Mouse (Mus musculus): Measurements from ENCODE around the gene Polr1d.

Polr1d gene

DNA sequence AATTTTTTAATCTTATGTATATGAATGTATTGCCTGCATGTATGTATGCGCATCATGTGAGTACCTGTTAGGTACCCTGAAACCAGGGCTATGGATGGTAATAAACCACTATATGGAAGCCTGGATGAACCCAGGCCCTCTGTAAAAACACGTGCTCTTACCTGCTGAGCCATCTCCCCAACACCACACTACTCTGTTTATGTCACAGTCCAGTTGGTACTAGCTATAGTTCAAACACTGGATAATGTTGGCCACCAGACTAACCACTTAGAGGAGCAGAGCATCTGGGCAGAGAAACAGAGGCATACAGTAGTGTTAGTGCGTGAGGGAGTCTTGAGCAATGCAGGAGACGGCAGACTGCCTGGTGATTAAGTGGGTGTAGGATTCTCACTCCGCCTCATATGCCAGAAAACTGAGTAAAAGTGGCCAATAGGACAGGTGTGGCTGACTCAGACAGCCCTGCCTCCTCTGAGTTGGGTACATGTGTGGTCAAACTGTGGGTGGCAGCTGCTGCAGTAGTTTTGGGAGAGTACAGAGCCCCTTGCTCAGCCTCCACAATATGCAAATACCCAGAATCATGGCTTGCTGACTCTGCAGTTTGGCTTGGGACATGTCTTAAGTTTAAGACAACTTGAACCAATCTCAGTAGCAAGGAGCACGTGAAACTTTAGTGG, 21.1 kb upstream of the Polr1d start:
- DNase-seq (ENCODE audit: extremely low spot score), result no peak

DNA sequence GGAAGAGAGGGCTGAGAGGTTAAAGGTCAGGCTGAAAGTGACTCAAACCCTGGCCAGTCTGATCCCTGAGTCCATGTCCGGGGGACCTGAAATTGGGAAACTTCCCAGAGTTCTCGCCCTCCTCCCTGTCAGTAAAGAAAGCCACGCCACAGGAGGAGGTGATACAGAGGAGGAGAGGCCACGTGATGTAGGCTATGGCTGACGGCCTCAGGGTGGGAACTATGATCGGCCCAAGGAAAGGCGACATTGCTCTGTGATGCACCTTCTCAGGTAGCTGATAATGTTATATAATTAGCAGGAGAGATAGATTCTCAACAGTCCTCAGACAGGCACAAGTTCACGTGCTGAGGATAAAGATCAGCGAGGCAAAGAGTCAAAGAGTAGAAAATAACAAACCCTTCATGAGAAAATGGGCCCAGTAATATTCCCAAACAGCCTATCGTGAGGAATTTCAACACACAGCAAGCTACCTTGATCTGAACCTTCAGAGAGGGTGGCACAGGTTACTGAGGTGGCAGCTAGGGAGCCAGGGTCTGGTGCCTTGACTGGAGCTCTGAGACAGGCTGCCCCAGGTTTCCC, 20.0 kb upstream of the Polr1d start:
- DNase-seq (ENCODE audit: extremely low spot score), result no peak

- DNase-seq (ENCODE audit: extremely low spot score), result no peak
Measured at GRCm38 (mm10) chr5:147057626-147058414, 19.0 kb upstream of the Polr1d start.

GRCm38 (mm10) chr5:147058661-147059060, 18.2 kb upstream of the Polr1d start:
- DNase-seq (ENCODE audit: extremely low spot score), result no peak

DNA sequence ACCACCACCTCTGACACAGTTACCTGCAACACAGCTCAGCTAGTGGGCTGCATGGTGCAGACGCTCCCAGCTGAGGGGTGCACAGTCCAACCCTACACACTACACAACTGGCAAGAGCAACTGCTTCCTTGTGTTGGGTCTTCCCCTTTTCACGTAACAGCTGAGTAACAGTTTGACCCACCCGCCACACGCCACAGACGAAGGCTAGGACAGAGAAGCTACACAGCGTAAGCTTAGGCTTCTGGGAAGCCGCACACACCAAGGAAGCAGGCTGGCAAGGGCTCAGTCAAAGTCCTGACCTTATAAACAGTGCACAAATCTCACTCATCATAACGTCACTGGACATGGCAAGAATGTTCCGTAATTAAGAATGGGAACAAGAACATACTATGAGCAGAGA, 17.5 kb upstream of the Polr1d start:
- DNase-seq (ENCODE audit: extremely low spot score), result no peak

GRCm38 (mm10) chr5:147060024-147060423, 16.8 kb upstream of the Polr1d start:
- DNase-seq (ENCODE audit: extremely low spot score), result no peak

DNA sequence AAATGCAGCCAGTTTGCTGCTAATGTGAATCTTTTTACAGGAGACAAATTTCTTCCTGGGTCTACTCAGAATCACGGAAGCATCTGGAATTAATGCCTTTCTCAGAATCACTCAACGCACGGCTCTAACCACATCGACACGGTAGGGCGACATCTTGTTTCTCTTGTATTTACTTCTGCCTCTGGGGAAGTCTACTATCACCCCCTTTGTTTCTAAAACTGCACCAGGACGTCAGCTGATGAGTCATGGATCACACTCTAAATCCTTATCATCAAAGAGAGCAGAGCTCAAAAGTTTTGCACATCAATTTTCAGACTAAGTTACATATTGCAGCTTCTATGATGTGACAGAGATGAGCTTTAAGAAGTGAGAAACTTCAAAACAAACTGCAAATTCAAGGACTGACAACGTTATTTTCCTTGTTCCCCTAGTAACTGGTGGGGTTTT, 13.6 kb upstream of the Polr1d start:
- DNase-seq (ENCODE audit: extremely low spot score), result no peak

DNA sequence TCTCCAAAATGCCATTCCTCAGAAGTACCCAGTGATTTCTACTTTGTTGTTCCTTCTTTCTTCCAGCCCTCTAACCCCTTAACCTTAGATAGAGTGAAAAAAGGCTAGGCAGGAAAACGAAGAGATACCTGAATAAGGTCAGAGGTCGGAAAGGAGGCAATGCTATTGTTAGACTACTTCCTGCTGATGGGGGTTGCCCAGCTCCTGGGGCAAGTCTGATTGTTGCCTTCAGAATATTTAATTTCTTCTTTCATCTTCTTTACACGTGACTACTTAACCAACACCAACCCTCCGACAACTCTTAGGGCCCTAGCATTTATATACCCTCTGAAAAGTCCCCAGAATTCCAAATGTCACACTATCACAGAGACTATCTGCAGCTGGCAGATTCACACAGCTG, 10.7 kb upstream of the Polr1d start:
- no peak for DNase-seq (ENCODE audit: extremely low spot score)

DNA sequence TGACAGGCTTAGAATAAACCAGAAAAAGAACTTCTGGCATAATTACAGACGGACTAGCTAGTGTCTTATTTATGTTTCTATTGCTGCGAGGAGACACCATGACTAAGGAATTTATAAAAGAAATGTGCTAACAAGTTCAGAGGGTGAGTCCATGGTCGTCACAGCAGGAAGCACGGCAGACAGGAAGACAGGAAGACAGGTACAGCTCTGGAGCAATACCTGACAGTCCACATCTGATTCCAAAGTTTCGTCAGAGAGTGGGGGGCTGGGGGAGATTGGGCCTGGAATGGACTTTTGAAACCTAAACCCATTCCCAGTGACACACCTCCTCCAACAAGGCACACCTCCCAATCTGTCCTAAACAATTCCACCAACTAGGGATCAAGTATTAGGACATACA, 9.9 kb upstream of the Polr1d start:
- DNase-seq (ENCODE audit: extremely low spot score), result no peak

DNA sequence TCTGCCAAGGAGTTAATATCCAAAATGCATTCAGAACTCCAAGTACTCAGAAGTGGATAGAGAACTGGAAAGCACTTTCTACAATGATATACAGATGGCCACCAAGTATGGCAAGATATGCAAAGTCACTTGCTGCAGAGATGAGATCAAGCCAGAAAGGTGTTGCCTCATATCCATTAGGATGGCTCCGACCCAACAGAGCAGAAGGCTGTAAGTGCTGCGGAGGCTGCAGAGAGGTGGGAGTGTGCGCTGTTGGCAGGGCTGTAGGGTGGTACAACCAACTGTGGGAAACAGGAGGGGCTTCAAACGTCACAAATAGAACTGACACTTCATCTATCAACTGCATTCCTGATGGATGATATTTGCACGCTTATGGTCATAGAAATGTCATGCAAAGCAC, 8.0 kb upstream of the Polr1d start:
- DNase-seq (ENCODE audit: extremely low spot score), result no peak

DNA sequence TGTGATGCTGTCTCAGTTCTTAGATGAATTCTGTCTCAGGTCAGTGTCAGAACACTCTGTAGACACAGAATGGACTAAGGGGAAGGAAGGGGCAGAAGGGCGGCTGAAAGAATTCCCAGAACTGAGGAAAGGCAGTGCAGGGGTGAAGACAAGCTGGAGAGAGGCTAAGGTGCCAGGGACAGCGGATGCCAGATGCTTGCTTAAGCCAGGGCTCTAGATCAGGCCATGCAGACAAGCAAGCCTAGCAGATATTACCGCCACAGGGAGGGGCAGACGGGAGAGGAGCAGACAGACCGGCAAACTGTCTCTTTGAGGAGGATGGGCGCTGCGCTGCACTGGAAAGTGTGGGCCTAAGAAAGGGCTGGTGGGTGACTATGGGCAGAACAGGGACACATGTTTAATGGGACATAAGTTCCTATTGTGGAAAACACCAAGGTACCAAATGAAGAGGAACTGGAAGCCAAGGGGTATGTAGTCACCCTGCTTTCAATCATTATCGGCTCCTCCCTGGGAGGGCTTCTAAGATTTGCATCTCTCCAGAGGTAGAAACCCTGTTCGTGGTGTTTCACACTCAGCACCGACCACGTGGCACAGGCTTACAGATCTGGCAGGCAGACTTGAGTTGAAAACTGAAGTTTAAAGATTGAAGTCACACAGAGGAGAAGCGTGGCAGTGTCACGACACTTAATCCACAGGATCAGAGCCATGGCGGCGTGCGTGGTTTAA, 5.9 kb upstream of the Polr1d start:
- DNase-seq (ENCODE audit: extremely low spot score), result no peak

- DNase-seq (ENCODE audit: extremely low spot score), result no peak
Measured at GRCm38 (mm10) chr5:147071886-147072285, 5.0 kb upstream of the Polr1d start.

DNA sequence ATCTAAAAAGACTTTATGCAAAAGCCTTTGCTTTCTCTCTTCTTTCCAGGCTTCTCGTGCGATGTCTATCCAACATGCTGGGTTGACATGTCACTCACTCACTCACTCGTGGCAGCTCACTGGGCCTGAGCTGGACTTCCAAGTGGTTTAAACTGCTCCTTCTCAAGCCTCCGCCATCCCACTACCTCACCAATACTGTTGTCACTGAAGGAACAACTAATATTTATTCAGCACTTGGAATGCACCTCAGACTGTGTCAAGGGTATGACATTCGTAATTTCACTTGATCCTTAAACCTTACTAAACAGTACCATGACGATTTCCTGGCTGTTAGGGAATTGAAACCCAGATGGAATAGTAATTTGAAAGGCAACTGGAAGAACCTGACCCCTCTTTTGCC, 3.0 kb upstream of the Polr1d start:
- DNase-seq (ENCODE audit: extremely low spot score), result no peak

DNA sequence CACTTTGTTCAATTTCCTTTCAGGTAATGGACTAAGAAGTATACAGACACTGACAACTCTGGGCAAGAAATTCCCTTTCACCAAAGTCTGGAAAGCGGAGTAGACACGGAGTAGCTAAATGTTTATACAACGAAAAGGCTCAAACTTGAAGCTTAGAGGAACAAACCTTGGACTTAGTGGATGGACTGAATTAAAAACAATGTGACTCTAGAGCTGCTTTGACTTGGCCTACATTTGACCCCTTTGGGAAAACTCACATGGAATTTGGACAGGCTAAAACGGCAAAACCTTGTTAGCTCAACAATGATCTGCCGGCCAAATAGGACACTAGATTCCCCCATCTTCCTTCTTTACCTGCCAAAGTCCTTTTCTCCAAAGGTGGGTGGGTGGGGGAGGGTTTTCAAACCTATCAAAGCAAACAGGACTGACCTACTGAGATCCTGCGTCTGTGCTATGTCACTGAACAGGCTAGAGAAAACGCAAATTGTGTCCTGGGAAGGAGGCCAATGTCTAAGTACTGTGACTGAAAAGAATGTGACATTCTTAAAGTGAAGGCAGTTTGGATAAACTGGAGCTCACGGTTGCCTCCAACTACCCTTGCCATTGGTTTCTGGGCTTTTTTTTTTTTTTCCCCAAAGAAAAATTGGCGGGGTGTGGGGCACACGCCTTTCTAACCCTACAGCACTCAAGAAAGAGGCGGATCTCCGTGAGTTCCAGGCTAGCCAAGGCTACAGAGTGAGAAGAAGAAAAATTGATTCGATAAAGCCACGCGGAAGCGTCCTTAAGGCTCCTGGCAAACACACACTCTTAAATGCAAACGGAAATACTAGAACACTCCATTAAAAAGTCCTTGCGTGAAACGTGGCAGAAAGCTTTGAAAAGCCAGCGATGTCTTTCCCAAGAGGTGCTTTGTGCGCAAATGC, 1.5 kb upstream of the Polr1d start:
- DNase-seq (ENCODE audit: extremely low spot score), result no peak

GRCm38 (mm10) chr5:147076026-147076798, 638 bp upstream of the Polr1d start, which contains the start of gene Lnx2:
TSS of gene Lnx2 (minus strand) at chr5:147076586.
- DNase-seq (ENCODE audit: extremely low spot score), result peak; percentile 98

DNA sequence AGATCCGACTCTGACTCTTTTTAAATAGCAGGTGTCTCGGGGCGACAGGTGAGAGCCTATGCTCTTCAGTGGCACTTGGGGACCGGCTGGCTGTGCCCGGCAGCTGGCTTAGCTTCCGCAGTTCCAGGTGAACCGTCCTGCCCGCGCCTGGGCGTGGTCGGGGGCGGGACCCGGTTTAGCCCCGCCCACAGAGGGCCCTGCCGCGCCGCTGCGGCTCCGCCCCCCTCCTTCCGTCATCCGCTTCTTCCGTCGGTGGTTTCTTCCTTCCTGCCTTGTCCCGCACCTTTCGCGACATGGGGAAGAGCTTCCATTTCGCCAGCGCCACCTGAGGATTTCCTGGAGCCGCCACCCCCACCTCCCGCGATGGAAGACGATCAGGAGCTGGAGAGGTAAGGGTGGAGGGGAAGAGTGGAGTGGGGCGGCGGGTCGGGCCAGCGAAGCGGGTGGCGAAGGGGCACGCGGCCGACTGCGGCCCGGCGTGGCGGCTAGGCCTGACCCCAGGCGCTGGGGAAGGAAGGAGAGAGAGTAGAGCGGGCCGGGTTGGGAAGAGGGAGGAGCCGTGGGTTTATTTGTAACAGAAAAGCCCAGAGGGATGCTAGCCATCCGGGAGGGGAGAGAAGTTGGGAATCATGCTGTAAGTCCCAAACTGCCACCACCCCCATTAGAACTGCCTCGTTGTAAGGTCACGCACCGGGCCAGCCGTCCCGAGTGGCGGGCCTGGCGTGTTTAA, 620 bp downstream of the Polr1d start:
- DNase-seq (ENCODE audit: extremely low spot score), result peak; percentile 90

- no peak for DNase-seq (ENCODE audit: extremely low spot score)
Measured at GRCm38 (mm10) chr5:147078110-147078900, 1.5 kb downstream of the Polr1d start.

- no peak for DNase-seq (ENCODE audit: extremely low spot score)
Measured at GRCm38 (mm10) chr5:147085201-147085894, 8.5 kb downstream of the Polr1d start.

Data from embryo, embryonic 9.5 days (tissue).